Mouse (Mus musculus): ENCODE measurements around the gene Mup5.
"Not testable (repeated sequence)": the region's sequence is repeated elsewhere in the genome, so short reads cannot be mapped to it uniquely, and the experiment has no call there.

GRCm38 (mm10) chr4:61822541-61822940 lies 12.5 kb downstream of the Mup5 start:
- TF ChIP-seq EP300 (IDR thresholded peaks at IDR 0.05; ENCODE audit: insufficient read depth, low read depth, low read length); CTCF (IDR thresholded peaks at IDR 0.05); POLR2A (IDR thresholded peaks at IDR 0.05; ENCODE audit: insufficient read depth, low read depth, low read length): not testable (repeated sequence)
